7 mouse cellular contexts compared by ENCODE assay signal in genomic region chr9:59290957-59291687, GRCm38 (mm10). TPM values are rescaled to one million over a fixed set of nuclear protein-coding genes. Genes with fewer than 3 reads are reported as not detected.
A peak's percentile ranks its signal among the peaks of the same experiment; 100 is the strongest.
DNase-seq lines count a peak whose midpoint lies in the region; ATAC-seq lines count a peak whose summit lies in the region.

TSS of gene Adpgk (plus strand) at chr9:59291558.

- peak within 1 kb of the TSS; percentile 74 for H3K4me2 ChIP-seq in intestine, embryonic 15.5 days (replicated peaks)

- ATAC-seq in intestine, embryonic 15.5 days: peak; percentile 99

- H3K4me3 ChIP-seq in intestine, embryonic 15.5 days (replicated peaks): peak within 1 kb of the TSS; percentile 99
- H3K4me3 ChIP-seq in midbrain, embryonic 10.5 days: peak within 1 kb of the TSS; percentile 98

- peaks cover 9% of the 10 kb centered on the region; the same call in 1 of the 2 replicates for H3K4me1 ChIP-seq in intestine, embryonic 15.5 days (replicated peaks)
- H3K4me1 ChIP-seq in midbrain, embryonic 10.5 days: peaks cover 37% of the 10 kb centered on the region

- no peaks in the 10 kb centered on the region for H3K9me3 ChIP-seq in intestine, embryonic 15.5 days
- no peaks in the 10 kb centered on the region for H3K9me3 ChIP-seq in midbrain, embryonic 10.5 days (replicated peaks)

- peak within 1 kb of the TSS; percentile 87 for H3K27ac ChIP-seq in intestine, embryonic 15.5 days
- peak within 1 kb of the TSS; percentile 95 for H3K27ac ChIP-seq in midbrain, embryonic 10.5 days (replicated peaks)

- H3K36me3 ChIP-seq in intestine, embryonic 15.5 days: no peaks in the 10 kb centered on the region
- H3K36me3 ChIP-seq in midbrain, embryonic 10.5 days: 0 out of 2 replicates have a peak, but pooled peaks cover 2% of the 10 kb centered on the region

- no peaks in the 10 kb centered on the region for H3K27me3 ChIP-seq in intestine, embryonic 15.5 days (replicated peaks)
- H3K27me3 ChIP-seq in midbrain, embryonic 10.5 days (ENCODE audit: low read depth, poor library complexity, severe bottlenecking): no peaks in the 10 kb centered on the region

- DNase-seq in adrenal gland, adult 2 months: peak; percentile 99
- peak; percentile 100 for DNase-seq in embryo, embryonic 11.5 days (ENCODE audit: low read depth, low spot score)
- peak; percentile 95 to 98 for DNase-seq in gastrocnemius, postnatal 36 days
- peak; percentile 98 to 99 for DNase-seq in left cerebral cortex, postnatal 25 days (ENCODE audit: low spot score in 2 of 2)
- peak; percentile 99 for DNase-seq in midbrain, embryonic 10.5 days (ENCODE audit: low spot score)
- peak; percentile 96 for DNase-seq in right cerebral cortex, postnatal 4 days

- intact Hi-C loops in gastrocnemius, postnatal 36 days (cut with DNase I): loop anchor here (5.0 kb wide), 1 partner anchor 196 kb away; the partner anchor contains the start of gene Arih1
- intact Hi-C loops in left cerebral cortex, postnatal 25 days (cut with DNase I): loop anchor here (1.0 to 5.0 kb wide), 4 partner anchors 62 to 389 kb away; partner anchors contain the start of genes Arih1, Bbs4 and Neo1

- WGBS in intestine, embryonic 15.5 days: 1% methylated on average over 58 of the region's 58 CpGs
- WGBS in midbrain, embryonic 10.5 days: 1% methylated on average over 58 of the region's 58 CpGs

- peak within 1 kb of the TSS; percentile 86 for H3K9ac ChIP-seq in intestine, embryonic 15.5 days

RNA-seq across cellular contexts. Expression of gene Adpgk, which starts in this region (rescaled TPM):
- total RNA-seq in adrenal gland, adult 2 months (2021): 10 to 100 TPM; 28.0 to 28.6 TPM
- polyA plus RNA-seq in adrenal gland, adult 2 months (2012; rRNA removed): 25.2 and 25.8 TPM in 2 replicates
- total RNA-seq in gastrocnemius, postnatal 36 days (2021): 1 to 10 TPM; 6.5 to 8.5 TPM
- 31.1 and 31.3 TPM in 2 replicates for polyA plus RNA-seq in intestine, embryonic 15.5 days (2015; fragmentation: Nextera tagmentation; extraction: Ambion mirVana)
- total RNA-seq in left cerebral cortex, postnatal 25 days (2021): 10 to 100 TPM; 14.9 to 17.2 TPM
- 40.0 TPM in 2 replicates for polyA plus RNA-seq in midbrain, embryonic 10.5 days (2016; fragmentation: Nextera tagmentation; extraction: Ambion mirVana)

Comparison
In these comparisons a context has a peak if more than half of its experiments do, and no peak if none do; other contexts are left out.
1. Peak in every context shown above with its lines: DNase-seq, ATAC-seq, H3K4me3 ChIP-seq and H3K27ac ChIP-seq.